Mouse (Mus musculus): ENCODE data around the gene Vmn2r33.
"Not testable (repeated sequence)": the region's sequence is repeated elsewhere in the genome, so short reads cannot be mapped to it uniquely, and the experiment has no call there.

Vmn2r33 gene

GRCm38 (mm10) chr7:7566686-7567085 lies at the start of gene Vmn2r33:
Gene Vmn2r33, minus strand, starts transcription at chr7:7566786.
- DNase-seq (ENCODE audit: low spot score): not testable (repeated sequence)

All from adipocyte (in vitro differentiated cells).